Comparison of ENCODE assay signal across 22 mouse cellular contexts in genomic region chr1:74960059-74960458, GRCm38 (mm10). TPM values are rescaled to one million over a fixed set of nuclear protein-coding genes. Genes with fewer than 3 reads are reported as not detected.
"Had no signal": no experiment of that assay in that cellular context is flagged by ENCODE, and none has a peak within 500 bp of the region (broad histone marks: within the 10 kb centered on the region; RNA-seq: fewer than 3 reads in every experiment).

No protein-coding gene starts in this region.

- H3K4me1 ChIP-seq: megakaryocyte, embryonic 14.5 days had no signal

- H3K4me2 ChIP-seq: limb, embryonic 13.5 days; liver, embryonic 12.5 days; liver, embryonic 15.5 days; lung, embryonic 15.5 days; midbrain, embryonic 12.5 days; neural tube, embryonic 13.5 days had no signal

- DNase-seq: kidney, adult 18-20 months; kidney, adult 9 months; kidney, postnatal 14 days; kidney, postnatal 4 days; layer of hippocampus, adult 9-11 months; liver; lung, adult 18-20 months; lung, postnatal 10 days; lung, postnatal 36 days; thymus, postnatal 25 days had no signal

- H3K36me3 ChIP-seq: limb, embryonic 10.5 days; limb, embryonic 13.5 days; liver, embryonic 12.5 days; liver, embryonic 15.5 days; lung, embryonic 15.5 days; midbrain, embryonic 12.5 days; neural tube, embryonic 13.5 days had no signal

- H3K9ac ChIP-seq: limb, embryonic 13.5 days; liver, embryonic 12.5 days; liver, embryonic 15.5 days; lung, embryonic 15.5 days; midbrain, embryonic 12.5 days; neural tube, embryonic 13.5 days had no signal

- ATAC-seq: liver, embryonic 12.5 days; midbrain, embryonic 16.5 days had no signal

- H3K27ac ChIP-seq: layer of hippocampus, adult 2 months; limb, embryonic 10.5 days; limb, embryonic 13.5 days; liver, embryonic 12.5 days; liver, embryonic 15.5 days; lung, embryonic 15.5 days; midbrain, embryonic 12.5 days; neural tube, embryonic 13.5 days had no signal

- H3K9me3 ChIP-seq: limb, embryonic 10.5 days; limb, embryonic 13.5 days; liver, embryonic 12.5 days; liver, embryonic 15.5 days; lung, embryonic 15.5 days; megakaryocyte, embryonic 14.5 days; midbrain, embryonic 12.5 days; neural tube, embryonic 13.5 days had no signal

- H3K4me3 ChIP-seq: layer of hippocampus, adult 2 months; limb, embryonic 10.5 days; limb, embryonic 13.5 days; liver, embryonic 12.5 days; liver, embryonic 15.5 days; lung, embryonic 15.5 days; megakaryocyte, embryonic 14.5 days; midbrain, embryonic 12.5 days; myocyte; neural tube, embryonic 13.5 days had no signal

RNA-seq across cellular contexts. Expression of gene Cfap65, which starts 24.7 kb away (rescaled TPM):
- polyA plus RNA-seq: limb, embryonic 10.5 days; limb, embryonic 13.5 days; liver, embryonic 12.5 days; liver, embryonic 15.5 days; myocyte; stomach, embryonic 14.5 days had no signal
